Mouse (Mus musculus) adrenal gland, postnatal 14 days (tissue): Measurements from ENCODE around the gene Srgap1. TPM values are rescaled to one million over a fixed set of nuclear protein-coding genes. Genes with fewer than 3 reads are reported as not detected.

Experiments used
- DNase-seq: peaks from one replicate; pipeline ENCODE4 v3.0.0; 2021; ENCODE audit warnings: mixed read lengths
- total RNA-seq: library from RNA; stranded (reverse); gene quantifications from 2 replicates; pipeline ENCODE4 v1.2.3, GENCODE M21; 2021

Srgap1 gene
- total RNA-seq, 1 experiment from 2014 or later: 5.1 TPM

GRCm38 (mm10) chr10:121962053-121962452 lies 85.1 kb downstream of the Srgap1 start:
- DNase-seq: no peak

GRCm38 (mm10) chr10:121961121-121961893 lies 85.8 kb downstream of the Srgap1 start:
- DNase-seq: no peak

GRCm38 (mm10) chr10:121958741-121959140 lies 88.4 kb downstream of the Srgap1 start:
- DNase-seq: no peak

GRCm38 (mm10) chr10:121956505-121956904 lies 90.6 kb downstream of the Srgap1 start:
- DNase-seq: no peak

- DNase-seq: no peak
Measured at GRCm38 (mm10) chr10:121955730-121956129, 91.4 kb downstream of the Srgap1 start.

GRCm38 (mm10) chr10:121954877-121955276 lies 92.2 kb downstream of the Srgap1 start:
- no peak for DNase-seq

- DNase-seq: no peak
Measured at GRCm38 (mm10) chr10:121953041-121953440, 94.1 kb downstream of the Srgap1 start.

GRCm38 (mm10) chr10:121946173-121946572 lies 100.9 kb downstream of the Srgap1 start:
- no peak for DNase-seq

- no peak for DNase-seq
Measured at GRCm38 (mm10) chr10:121931909-121932308, 115.2 kb downstream of the Srgap1 start.

- no peak for DNase-seq
Measured at GRCm38 (mm10) chr10:121926094-121926493, 121.0 kb downstream of the Srgap1 start.

- no peak for DNase-seq
Measured at GRCm38 (mm10) chr10:121919016-121919415, 128.1 kb downstream of the Srgap1 start.

GRCm38 (mm10) chr10:121918579-121918978 lies 128.5 kb downstream of the Srgap1 start:
- DNase-seq: no peak

GRCm38 (mm10) chr10:121915530-121915929 lies 131.6 kb downstream of the Srgap1 start:
- no peak for DNase-seq

GRCm38 (mm10) chr10:121904137-121904536 lies 143.0 kb downstream of the Srgap1 start:
- peak; percentile 64 for DNase-seq

- peak; percentile 7 for DNase-seq
Measured at GRCm38 (mm10) chr10:121902651-121903050, 144.5 kb downstream of the Srgap1 start.

GRCm38 (mm10) chr10:121900772-121901171 lies 146.3 kb downstream of the Srgap1 start:
- DNase-seq: no peak

GRCm38 (mm10) chr10:121899706-121900105 lies 147.4 kb downstream of the Srgap1 start:
- DNase-seq: no peak

- no peak for DNase-seq
Measured at GRCm38 (mm10) chr10:121897835-121898370, 149.2 kb downstream of the Srgap1 start.

GRCm38 (mm10) chr10:121891390-121892067 lies 155.6 kb downstream of the Srgap1 start:
- no peak for DNase-seq

- DNase-seq: peak; percentile 24
Measured at GRCm38 (mm10) chr10:121890061-121890460, 157.1 kb downstream of the Srgap1 start.

GRCm38 (mm10) chr10:121886805-121887204 lies 160.3 kb downstream of the Srgap1 start:
- no peak for DNase-seq

- DNase-seq: no peak
Measured at GRCm38 (mm10) chr10:121885512-121886218, 161.4 kb downstream of the Srgap1 start.

GRCm38 (mm10) chr10:121882461-121882860 lies 164.7 kb downstream of the Srgap1 start:
- no peak for DNase-seq
